Mouse (Mus musculus): ENCODE measurements at regions not wholly inside any gene's neighbourhood (a gene's known extent, or its start where the extent isn't known, plus 50 kb on each side); places are given as distances from the start of the nearest gene placed in this dataset.

GRCm38 (mm10) chr16:31526711-31527344 is 104.7 kb downstream of the Bdh1 start:
- Histone ChIP-seq H3K27me3 (ENCODE audit: control insufficient read depth, insufficient read depth, low read length) (peaks cover 3% of the 10 kb centered on the region), H3K4me2 (ENCODE audit: low read depth) (no peak overlapping the region), H3K27ac (no peak overlapping the region), H3K36me3 (replicated peaks; ENCODE audit: control insufficient read depth, insufficient read depth, low read depth) (no peaks in the 10 kb centered on the region), H3K4me1 (replicated peaks; ENCODE audit: control insufficient read depth in 2 of 2, insufficient read depth in 2 of 2, low read length in 1 of 2) (peaks cover 0 to under 1% of the 10 kb centered on the region in 2 experiments; a peak in 1 of 4 replicates), H3K9me3 (ENCODE audit: control insufficient read depth, low read length) (no peaks in the 10 kb centered on the region), H3K4me3 (ENCODE audit: insufficient read depth in 1 of 2, low read depth in 2 of 2, low read length in 2 of 2) (no peak overlapping the region), H3K9ac (replicated peaks) (no peak overlapping the region)
- 51% methylated on average over 10 of the region's 10 CpGs for WGBS (ENCODE audit: insufficient replicate concordance)
- ATAC-seq (ENCODE audit: insufficient read depth) (no peak), DNase-seq (ENCODE audit: low read depth in 3 of 3, low spot score in 3 of 3) (no peak)
- TF ChIP-seq CTCF (IDR thresholded peaks at IDR 0.05; ENCODE audit: low read depth) (no peak), EP300 (IDR thresholded peaks at IDR 0.05; ENCODE audit: low read depth) (no peak)

GRCm38 (mm10) chr16:31528596-31529283 is 106.7 kb downstream of the Bdh1 start:
- Histone ChIP-seq H3K4me1 (replicated peaks; ENCODE audit: control insufficient read depth in 2 of 2, insufficient read depth in 2 of 2, low read length in 1 of 2) (peaks cover 13 to 19% of the 10 kb centered on the region in 2 experiments), H3K9ac (replicated peaks) (no peak overlapping the region), H3K27me3 (ENCODE audit: control insufficient read depth, insufficient read depth, low read length) (peaks cover 3% of the 10 kb centered on the region), H3K4me3 (ENCODE audit: insufficient read depth in 1 of 2, low read depth in 2 of 2, low read length in 2 of 2) (no peak overlapping the region), H3K36me3 (replicated peaks; ENCODE audit: control insufficient read depth, insufficient read depth, low read depth) (no peaks in the 10 kb centered on the region), H3K9me3 (ENCODE audit: control insufficient read depth, low read length) (no peaks in the 10 kb centered on the region), H3K4me2 (ENCODE audit: low read depth) (no peak overlapping the region), H3K27ac (no peak overlapping the region)
- 42% methylated on average over 11 of the region's 11 CpGs for WGBS (ENCODE audit: insufficient replicate concordance)
- ATAC-seq (ENCODE audit: insufficient read depth) (no peak), DNase-seq (ENCODE audit: low read depth in 3 of 3, low spot score in 3 of 3) (no peak)
- TF ChIP-seq EP300 (IDR thresholded peaks at IDR 0.05; ENCODE audit: low read depth) = no peak
- no peak for TF ChIP-seq CTCF (IDR thresholded peaks at IDR 0.05; ENCODE audit: low read depth)

- no peak overlapping the region for H3K9ac ChIP-seq (replicated peaks)
- no peak overlapping the region for H3K27ac ChIP-seq
- ATAC-seq (ENCODE audit: insufficient read depth) (no peak), DNase-seq (ENCODE audit: low read depth in 3 of 3, low spot score in 3 of 3) (no peak)
- no peaks in the 10 kb centered on the region for H3K36me3 ChIP-seq (replicated peaks; ENCODE audit: control insufficient read depth, insufficient read depth, low read depth)
- H3K27me3 ChIP-seq (ENCODE audit: control insufficient read depth, insufficient read depth, low read length) = peaks cover 3% of the 10 kb centered on the region
- no peaks in the 10 kb centered on the region for H3K9me3 ChIP-seq (ENCODE audit: control insufficient read depth, low read length)
- TF ChIP-seq CTCF (IDR thresholded peaks at IDR 0.05; ENCODE audit: low read depth) (no peak), EP300 (IDR thresholded peaks at IDR 0.05; ENCODE audit: low read depth) (no peak)
- H3K4me2 ChIP-seq (ENCODE audit: low read depth) = no peak overlapping the region
- peaks cover 18 to 26% of the 10 kb centered on the region in 2 experiments for H3K4me1 ChIP-seq (replicated peaks; ENCODE audit: control insufficient read depth in 2 of 2, insufficient read depth in 2 of 2, low read length in 1 of 2)
- H3K4me3 ChIP-seq (ENCODE audit: insufficient read depth in 1 of 2, low read depth in 2 of 2, low read length in 2 of 2) = no peak overlapping the region
- WGBS (ENCODE audit: insufficient replicate concordance) = 73% methylated on average over 13 of the region's 13 CpGs
Measured at GRCm38 (mm10) chr16:31529284-31529958, 107.3 kb downstream of the Bdh1 start.

GRCm38 (mm10) chr16:31530090-31530489 is 108.0 kb downstream of the Bdh1 start:
- H3K4me3 ChIP-seq (ENCODE audit: insufficient read depth in 1 of 2, low read depth in 2 of 2, low read length in 2 of 2) = no peak overlapping the region
- H3K4me2 ChIP-seq (ENCODE audit: low read depth) = no peak overlapping the region
- DNase-seq (ENCODE audit: low read depth in 3 of 3, low spot score in 3 of 3) (no peak), ATAC-seq (ENCODE audit: insufficient read depth) (no peak)
- no peak overlapping the region for H3K9ac ChIP-seq (replicated peaks)
- no peak overlapping the region for H3K27ac ChIP-seq
- H3K4me1 ChIP-seq (replicated peaks; ENCODE audit: control insufficient read depth in 2 of 2, insufficient read depth in 2 of 2, low read length in 1 of 2) = peaks cover 18 to 29% of the 10 kb centered on the region in 2 experiments
- peaks cover 3% of the 10 kb centered on the region for H3K27me3 ChIP-seq (ENCODE audit: control insufficient read depth, insufficient read depth, low read length)
- WGBS (ENCODE audit: insufficient replicate concordance) = 69% methylated on average over 8 of the region's 8 CpGs
- H3K9me3 ChIP-seq (ENCODE audit: control insufficient read depth, low read length) = no peaks in the 10 kb centered on the region
- H3K36me3 ChIP-seq (replicated peaks; ENCODE audit: control insufficient read depth, insufficient read depth, low read depth) = no peaks in the 10 kb centered on the region
- no peak for TF ChIP-seq EP300 (IDR thresholded peaks at IDR 0.05; ENCODE audit: low read depth)
- TF ChIP-seq CTCF (IDR thresholded peaks at IDR 0.05; ENCODE audit: low read depth) = no peak

- peak overlapping the region; percentile 25 for H3K4me2 ChIP-seq (ENCODE audit: low read depth)
- peak; percentile 77 for TF ChIP-seq EP300 (IDR thresholded peaks at IDR 0.05; ENCODE audit: low read depth)
- TF ChIP-seq CTCF (IDR thresholded peaks at IDR 0.05; ENCODE audit: low read depth) = no peak
- ATAC-seq (ENCODE audit: insufficient read depth) = peak; percentile 93
- peak; percentile 50 to 60 (median 58) for DNase-seq (ENCODE audit: low read depth in 3 of 3, low spot score in 3 of 3)
- peaks cover 3% of the 10 kb centered on the region for H3K27me3 ChIP-seq (ENCODE audit: control insufficient read depth, insufficient read depth, low read length)
- no peak overlapping the region for H3K27ac ChIP-seq
- H3K9me3 ChIP-seq (ENCODE audit: control insufficient read depth, low read length) = no peaks in the 10 kb centered on the region
- H3K9ac ChIP-seq (replicated peaks) = no peak overlapping the region
- H3K36me3 ChIP-seq (replicated peaks; ENCODE audit: control insufficient read depth, insufficient read depth, low read depth) = no peaks in the 10 kb centered on the region
- H3K4me1 ChIP-seq (replicated peaks; ENCODE audit: control insufficient read depth in 2 of 2, insufficient read depth in 2 of 2, low read length in 1 of 2) = peaks cover 21 to 31% of the 10 kb centered on the region in 2 experiments
- 28% methylated on average over 6 of the region's 6 CpGs for WGBS (ENCODE audit: insufficient replicate concordance)
- H3K4me3 ChIP-seq (ENCODE audit: insufficient read depth in 1 of 2, low read depth in 2 of 2, low read length in 2 of 2) = no peak overlapping the region
Measured at GRCm38 (mm10) chr16:31533196-31533777, 111.2 kb downstream of the Bdh1 start.
